Mouse (Mus musculus) gastrocnemius, adult 18-20 months (tissue): Measurements from ENCODE around the gene Trim61. TPM values are rescaled to one million over a fixed set of nuclear protein-coding genes. Genes with fewer than 3 reads are reported as not detected.
"Not testable (repeated sequence)": the region's sequence is repeated elsewhere in the genome, so short reads cannot be mapped to it uniquely, and the experiment has no call there.

ENCODE experiments used
- DNase-seq: peaks from one replicate; pipeline ENCODE4 v3.0.0; 2021; ENCODE audit warnings: low spot score
- long read RNA-seq, 2 experiments: library from polyadenylated mRNA; stranded (forward); transcript quantifications; one replicate each; pipeline ENCODE4 v2.0.0; 2021
- total RNA-seq, 2 experiments: library from RNA; stranded (reverse); gene quantifications; 2 replicates each; pipeline ENCODE4 v1.2.3; 2021

Trim61 gene
- total RNA-seq, result not detected
- long read RNA-seq, experiment 1, result 0 reads
- long read RNA-seq, experiment 2, result 0 reads

DNA sequence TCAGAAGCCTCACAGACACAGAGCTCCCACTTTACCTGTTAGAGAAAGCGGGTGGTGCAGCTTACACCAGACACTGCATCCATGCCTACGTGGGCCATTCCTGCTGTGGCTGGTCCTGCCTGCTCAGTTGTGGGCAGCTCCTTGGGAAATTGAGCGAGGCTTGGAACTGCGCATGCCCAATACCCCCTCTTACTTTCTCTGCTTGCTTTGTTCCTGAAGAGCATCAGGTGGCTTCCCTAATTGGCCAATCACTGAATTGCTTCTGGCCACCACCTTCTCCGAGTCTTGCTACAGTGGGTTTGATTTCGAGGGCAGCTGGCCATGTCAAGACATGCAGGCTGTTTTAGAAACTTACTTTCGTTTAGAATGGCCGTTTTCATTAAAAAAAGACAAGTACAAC, at the start of gene Trim61, which contains the start of gene Trim60:
Trim61 (minus strand) TSS at position 101 of the 400 bp plus-strand sequence.
Trim60 (minus strand) TSS at position 162 of the 400 bp plus-strand sequence.
- DNase-seq, result no peak

DNA sequence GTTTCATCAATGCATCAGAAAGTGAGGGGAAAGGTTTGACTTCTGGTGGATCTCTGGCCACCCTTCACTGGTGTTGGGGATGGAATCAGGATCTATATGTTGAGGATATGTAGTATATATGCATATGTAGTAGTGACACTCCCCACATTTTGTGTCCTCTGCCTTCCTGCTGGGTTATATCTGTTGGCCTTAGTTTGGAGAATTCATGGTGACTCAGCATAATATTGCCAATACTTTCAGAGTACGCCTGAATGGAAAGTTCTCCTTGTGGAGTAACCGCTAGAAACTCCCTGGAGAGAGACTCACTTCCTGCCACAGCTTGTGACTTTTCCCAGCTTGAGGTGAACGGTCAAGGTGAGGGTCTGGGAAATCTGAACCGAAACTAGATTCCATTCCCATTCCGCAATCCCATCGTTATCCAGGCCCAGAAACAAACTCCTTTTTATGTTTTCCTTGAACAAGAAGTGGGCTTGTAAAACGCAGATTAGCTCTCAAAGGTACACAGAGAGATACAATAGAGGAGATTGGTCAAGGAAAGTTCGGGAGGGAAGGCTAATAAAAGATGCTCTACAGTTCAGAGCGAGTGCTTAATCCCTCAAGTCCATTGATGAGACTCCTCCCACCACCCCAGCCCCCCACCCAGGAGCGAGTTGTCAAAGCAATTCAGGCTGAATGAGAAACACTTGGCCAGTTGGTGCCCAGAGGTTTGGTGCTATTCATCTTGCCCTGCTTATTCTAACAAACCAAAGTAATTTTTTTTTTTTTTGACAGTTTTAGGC, 49.6 kb upstream of the Trim61 start:
- no peak for DNase-seq

DNA sequence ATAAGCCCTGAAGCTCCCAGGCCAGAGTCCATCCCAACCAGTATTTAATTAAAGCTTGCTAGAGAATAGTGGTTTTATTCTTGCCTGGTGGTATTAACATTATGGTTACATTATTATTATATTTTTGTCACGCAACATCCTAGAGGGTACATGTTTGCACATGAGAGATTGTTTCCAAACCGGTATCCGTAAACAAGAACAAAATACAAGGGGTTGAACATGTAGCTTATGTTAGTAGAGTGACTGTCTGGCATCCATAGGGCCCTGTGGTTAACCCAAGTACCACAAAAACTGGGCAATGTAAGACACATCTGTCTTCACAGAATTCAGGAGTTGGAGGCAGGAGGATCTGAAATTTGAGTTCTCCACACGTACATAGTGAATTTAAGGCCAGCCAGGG, 48.7 kb upstream of the Trim61 start:
- no peak for DNase-seq

DNA sequence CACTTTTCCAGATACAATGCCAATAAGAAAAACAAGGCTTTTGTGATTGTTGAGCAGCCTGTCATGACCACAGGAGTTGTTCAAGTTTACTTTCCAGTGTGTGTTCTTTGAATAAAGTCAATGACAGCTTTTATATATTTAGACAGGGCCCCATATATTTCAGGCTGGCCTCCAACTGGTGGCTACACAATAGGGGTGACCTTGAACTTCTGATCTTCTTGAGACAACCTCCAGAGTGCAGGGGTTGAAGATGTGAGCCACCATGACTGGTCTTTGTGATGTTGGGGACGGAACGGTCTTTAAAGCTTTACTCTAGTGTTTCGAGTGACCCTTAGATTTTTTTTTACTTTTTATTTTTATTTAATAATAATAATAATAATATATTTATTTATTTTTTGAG, 47.3 kb upstream of the Trim61 start:
- DNase-seq, result no peak

DNA sequence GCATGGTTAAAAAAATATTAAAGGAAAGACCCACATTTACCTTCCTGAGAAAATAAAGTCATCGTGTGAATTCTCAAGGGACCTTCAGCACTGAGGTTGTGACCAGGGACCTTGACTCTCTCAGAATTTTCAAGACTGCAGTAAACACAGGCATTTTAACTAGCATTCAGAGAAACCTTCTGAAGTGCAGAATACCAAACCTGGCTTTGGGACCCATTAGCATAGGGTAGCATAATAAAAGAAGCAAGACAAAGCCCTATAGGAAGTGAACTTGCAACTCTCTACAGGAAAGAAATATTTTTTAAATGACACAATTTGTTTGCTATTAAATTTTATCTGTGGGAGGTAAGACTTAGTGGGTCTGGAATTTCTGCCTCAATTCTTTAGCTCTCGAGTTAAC, 45.7 kb upstream of the Trim61 start:
- DNase-seq, result no peak

DNA sequence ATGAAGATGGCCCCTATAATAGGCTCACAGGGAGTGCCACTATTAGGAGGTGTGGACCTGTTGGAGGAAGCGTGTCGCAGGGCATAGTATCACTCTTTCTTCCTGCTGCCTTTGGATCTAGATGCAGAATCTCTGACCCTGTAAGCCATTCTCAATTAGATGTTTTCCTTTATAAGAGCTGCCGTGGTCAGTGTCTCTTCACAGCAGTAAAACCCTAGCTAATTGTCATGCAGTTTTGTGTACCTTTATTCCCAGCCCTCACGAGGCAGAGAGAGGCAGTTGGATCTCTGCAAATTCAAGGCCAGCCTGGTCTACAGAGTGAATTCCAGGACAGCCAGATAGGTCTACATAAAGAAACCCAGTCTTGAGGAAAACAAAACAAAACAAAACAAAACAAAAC, 43.9 kb upstream of the Trim61 start:
- DNase-seq, result no peak

DNA sequence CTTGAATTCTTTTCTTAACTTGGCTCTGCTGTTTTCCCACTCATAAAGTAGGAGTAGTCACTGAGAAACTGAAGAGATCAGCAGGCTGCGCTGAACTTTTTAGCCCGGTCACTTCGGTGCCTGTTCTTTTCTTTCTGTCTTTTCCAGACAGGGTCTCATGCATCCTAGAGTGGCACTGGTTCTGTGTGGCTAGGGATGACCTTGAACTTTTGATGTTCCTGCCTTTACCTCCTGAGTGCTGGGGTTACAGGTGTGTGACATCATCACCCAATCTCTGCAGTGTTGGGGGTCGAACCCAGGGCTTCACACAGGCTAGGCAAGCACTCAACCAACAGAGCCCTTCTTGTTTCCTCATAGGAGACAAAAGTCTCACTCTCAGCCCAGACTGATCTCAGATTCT, 38.4 kb upstream of the Trim61 start:
- no peak for DNase-seq

- no peak for DNase-seq
Measured at GRCm38 (mm10) chr8:65053968-65054367, 35.6 kb upstream of the Trim61 start.

GRCm38 (mm10) chr8:65053554-65053953, 35.2 kb upstream of the Trim61 start:
- DNase-seq, result no peak

DNA sequence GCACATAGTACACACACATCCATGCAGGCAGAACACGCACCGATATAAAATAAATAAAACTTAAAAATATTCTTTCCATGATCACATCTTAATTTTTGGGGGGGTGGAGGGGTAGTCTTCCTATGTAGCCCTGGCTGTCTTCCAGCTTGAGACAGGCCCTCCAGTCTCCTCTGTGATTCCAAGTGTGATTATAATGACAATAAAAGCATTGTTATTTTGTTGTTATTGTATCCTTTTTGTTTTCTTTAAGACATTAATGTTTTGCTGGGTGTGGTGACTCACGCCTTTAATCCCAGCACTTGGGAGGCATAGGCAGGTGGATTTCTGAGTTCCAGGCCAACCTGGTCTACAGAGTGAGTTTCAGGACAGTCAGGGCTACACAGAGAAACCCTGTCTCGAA, 29.5 kb upstream of the Trim61 start:
- no peak for DNase-seq

DNA sequence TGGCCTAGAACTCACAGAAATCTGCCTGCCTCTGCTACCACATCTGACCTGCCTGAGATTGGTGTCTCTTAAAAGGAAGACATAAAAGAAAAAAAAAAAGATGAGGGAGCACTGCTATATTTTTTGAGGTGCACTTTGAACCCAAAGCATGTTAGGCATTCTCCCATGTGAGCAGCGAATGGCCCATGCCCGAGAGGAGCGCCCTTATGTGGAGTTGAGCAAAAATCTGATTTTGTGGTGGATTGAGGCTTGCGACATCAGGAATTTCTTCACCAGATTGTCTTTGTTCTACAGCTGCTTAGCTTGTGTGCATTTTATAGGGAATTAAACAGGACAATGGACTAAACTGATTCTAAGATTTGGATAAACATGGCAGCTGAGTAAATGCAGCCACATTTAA, 28.9 kb upstream of the Trim61 start:
- DNase-seq, result no peak

DNA sequence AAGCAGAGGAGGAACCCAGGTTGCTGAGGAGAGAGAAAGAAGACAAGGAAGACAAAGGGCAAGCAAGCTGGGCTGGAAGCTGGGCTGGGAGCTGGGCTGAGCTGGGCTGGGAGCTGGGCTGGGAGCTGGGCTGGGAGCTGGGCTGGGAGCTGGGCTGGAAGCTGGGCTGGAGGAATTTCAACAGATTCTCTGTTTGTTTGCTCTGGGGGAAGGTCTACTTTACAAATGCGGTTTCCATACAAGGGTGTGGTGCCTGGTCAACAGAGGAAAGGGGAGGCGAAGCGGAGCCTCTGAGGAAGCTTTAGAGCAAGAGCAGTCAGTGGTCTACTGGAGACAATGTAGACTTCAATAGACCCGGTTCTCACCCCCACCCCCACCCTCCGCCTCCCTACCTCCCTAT, 28.2 kb upstream of the Trim61 start:
- DNase-seq, result no peak

DNA sequence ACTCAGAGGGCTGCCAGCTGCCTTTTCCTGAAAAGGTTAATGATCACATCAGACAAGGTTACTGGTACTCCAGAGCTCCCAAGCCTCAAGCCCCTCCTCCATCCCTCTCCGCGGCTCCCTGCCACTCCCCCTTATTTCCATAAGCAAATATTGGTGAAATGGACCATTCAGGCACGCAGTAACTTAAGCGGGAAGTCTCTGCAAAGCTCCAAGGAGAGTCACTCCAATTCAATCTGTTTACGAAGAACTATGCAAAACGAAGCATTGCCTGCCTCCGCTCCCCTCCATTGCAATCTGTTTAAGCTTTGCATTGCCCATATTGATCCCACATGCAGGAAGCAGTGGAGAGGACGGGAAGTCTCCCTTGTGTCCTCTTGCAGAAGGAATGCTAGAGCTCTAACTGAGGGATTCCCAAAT, 18.8 kb upstream of the Trim61 start, which contains the start of gene Apela:
Apela (minus strand) TSS at position 220 of the 417 bp plus-strand sequence.
- DNase-seq, result no peak

- no peak for DNase-seq
Measured at GRCm38 (mm10) chr8:65034136-65034535, 15.8 kb upstream of the Trim61 start.

DNA sequence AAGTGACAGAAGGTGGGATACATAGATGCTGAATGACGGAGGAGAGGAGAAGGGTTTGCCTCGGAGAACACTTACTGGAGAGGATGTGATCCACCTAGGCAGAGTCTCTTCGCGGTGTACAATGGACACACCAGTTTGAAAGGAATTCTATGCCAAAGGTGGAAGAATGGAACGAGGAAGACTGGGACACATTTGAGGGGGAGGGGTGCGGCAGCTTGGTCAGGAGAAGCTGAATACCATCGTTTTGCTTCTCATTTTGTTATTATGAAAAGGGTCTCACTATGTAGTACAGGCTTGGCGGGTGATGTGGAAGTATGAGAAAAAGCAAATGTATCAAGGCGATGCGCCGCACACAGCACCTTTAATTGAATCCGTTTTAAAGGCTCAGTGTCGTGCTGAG, 14.7 kb upstream of the Trim61 start:
- no peak for DNase-seq

DNA sequence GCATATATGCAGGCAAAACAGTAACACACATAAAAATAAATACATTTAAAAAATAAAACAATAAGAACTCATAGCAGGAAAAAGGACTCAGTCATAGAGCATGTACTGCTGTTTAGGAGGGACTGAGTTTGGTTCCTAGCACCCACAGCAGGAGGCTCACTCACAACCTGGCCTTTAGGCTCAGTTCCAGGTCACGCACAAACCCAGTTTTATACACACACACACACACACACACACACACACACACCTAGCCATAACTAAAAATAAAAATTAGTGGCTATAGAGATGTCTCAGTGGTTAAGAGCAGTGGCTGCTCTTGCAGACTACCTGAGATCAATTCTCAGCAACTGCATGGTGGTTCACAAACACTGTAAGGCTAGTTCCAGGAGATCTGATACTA, 13.8 kb upstream of the Trim61 start:
- DNase-seq, result no peak

DNA sequence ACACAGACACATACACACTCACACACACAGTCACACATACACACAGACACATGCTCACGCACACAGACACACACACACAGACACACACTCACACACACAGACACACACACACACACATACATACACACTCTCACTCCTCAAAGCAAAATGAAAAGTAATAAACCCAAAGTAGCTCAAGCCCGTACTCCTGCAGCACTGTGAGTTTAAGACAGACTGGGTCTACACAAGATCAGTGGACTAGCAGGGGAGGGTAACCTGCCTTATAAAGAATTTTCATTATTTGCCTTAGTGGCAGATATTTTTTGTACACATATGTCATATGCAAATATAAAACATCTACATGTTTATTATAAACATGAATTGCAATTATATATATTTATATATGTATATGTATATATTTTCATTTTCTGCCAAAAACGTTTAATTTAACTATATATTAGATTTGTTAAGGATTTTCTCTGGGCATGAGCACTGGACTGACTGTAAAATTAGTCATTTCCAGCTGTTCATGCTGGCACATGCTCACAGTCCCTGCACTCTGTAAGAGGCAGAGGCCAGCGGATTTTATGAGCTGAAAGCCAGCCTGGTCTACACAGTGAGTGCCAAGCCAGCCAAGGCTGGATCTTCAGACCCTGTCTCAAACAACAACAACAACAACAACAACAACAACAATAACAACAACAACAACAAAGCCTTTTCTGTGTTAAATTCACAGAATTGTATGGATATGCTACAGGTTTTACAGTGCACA, 12.6 kb upstream of the Trim61 start:
- no peak for DNase-seq

DNA sequence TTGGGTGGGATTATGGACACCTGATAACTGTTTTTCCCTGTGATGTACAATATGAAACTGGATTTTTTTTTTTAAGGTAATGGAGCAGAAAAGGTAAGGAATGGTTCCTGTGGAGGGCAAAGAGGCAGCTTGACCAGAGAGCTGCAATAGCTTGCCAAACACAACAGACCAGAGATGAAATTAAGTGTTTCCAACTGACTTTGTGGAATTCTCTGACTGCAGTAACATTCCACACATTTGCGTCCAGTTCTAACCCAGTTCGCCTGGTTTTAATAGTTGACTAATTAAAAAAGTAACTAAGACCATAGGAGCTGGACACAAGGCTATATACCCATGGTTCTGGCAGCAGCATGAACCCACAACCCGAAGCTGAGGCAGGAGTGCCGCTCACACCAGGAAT, 11.5 kb upstream of the Trim61 start:
- DNase-seq, result no peak

DNA sequence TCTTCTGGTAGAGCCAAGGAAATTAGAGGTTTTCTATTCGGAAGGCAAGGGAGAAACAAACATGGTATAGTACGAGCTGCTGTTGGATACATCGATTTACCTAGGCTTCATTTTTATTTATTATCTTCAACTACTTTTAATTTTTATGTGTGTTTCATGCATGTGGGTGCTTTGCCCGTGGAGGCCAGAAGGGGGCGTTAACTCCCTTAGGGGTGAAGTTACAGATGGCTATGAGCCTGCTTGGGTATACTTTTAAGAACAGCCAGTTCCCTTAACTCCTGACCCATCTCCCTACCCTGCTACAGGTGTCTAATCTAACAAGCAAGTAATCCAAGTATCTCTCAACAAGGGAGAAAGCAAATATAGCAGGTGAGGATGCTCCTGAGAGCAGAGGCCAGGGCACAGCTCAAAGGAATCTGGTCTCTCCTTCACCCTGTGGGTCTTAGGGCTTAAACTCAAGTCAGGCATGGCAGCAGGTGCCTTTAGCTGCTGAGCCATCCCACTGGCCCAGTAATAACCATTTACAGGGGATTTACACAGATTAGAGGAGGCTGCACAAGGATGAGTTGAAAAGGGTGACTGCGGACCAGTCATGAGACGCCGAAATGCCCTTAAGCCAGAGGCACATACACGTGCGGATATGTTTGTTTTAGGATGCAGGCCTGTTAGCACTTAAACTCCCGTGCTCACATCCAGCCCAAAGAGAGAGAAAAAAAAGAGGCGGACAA, 10.8 kb upstream of the Trim61 start:
- no peak for DNase-seq

- DNase-seq, result peak; percentile 29
Measured at GRCm38 (mm10) chr8:65022485-65022884, 4.2 kb upstream of the Trim61 start.

GRCm38 (mm10) chr8:65007616-65008015, 10.7 kb downstream of the Trim61 start:
- not testable (repeated sequence) for DNase-seq

GRCm38 (mm10) chr8:64998806-64999365, 19.4 kb downstream of the Trim61 start:
- DNase-seq, result no peak
